Mouse (Mus musculus) hindbrain, embryonic 13.5 days (tissue): ENCODE measurements around the gene Piezo1. TPM values are rescaled to one million over a fixed set of nuclear protein-coding genes. Genes with fewer than 3 reads are reported as not detected.

ENCODE experiments used
- ATAC-seq: fragments of 200-750 bp; cut with Nextera tagmentation; 2 replicates; pipeline ENCODE4 v1.8.0; 2017; ENCODE audit warnings: moderate TSS enrichment; ENCODE audit not compliant: low FRiP score
- H3K27ac ChIP-seq: fragments of 300-500 bp; sonication (generic); 2 replicates; pipeline ENCODE4 v1.5.1; 2015; ENCODE audit warnings: inconsistent platforms, mild to moderate bottlenecking, moderate library complexity
- H3K27me3 ChIP-seq: fragments of 300-500 bp; sonication (generic); 2 replicates; pipeline ENCODE4 v1.6.1; 2015; ENCODE audit warnings: mild to moderate bottlenecking, inconsistent platforms
- H3K36me3 ChIP-seq: fragments of 300-500 bp; sonication (generic); 2 replicates; pipeline ENCODE4 v1.6.1; 2015; ENCODE audit warnings: mild to moderate bottlenecking, inconsistent platforms
- H3K4me1 ChIP-seq: fragments of 300-500 bp; sonication (generic); replicated peaks from 2 replicates; pipeline ENCODE4 v1.6.1; 2015; ENCODE audit warnings: inconsistent platforms
- H3K4me2 ChIP-seq: fragments of 300-500 bp; sonication (generic); 2 replicates; pipeline ENCODE4 v1.6.1; 2015; ENCODE audit warnings: inconsistent platforms, mild to moderate bottlenecking, moderate library complexity
- H3K4me3 ChIP-seq: fragments of 300-500 bp; sonication (generic); 2 replicates; pipeline ENCODE4 v1.5.1; 2015; ENCODE audit warnings: mild to moderate bottlenecking, inconsistent platforms
- H3K9ac ChIP-seq: fragments of 300-500 bp; sonication (generic); 2 replicates; pipeline ENCODE4 v1.6.1; 2015; ENCODE audit warnings: mild to moderate bottlenecking, inconsistent platforms
- H3K9me3 ChIP-seq: fragments of 300-500 bp; sonication (generic); 2 replicates; pipeline ENCODE4 v1.6.1; 2016; ENCODE audit warnings: inconsistent platforms
- WGBS: fragments of 180-500 bp; shearing (Covaris S2); methylation state at CpG from one replicate; pipeline ENCODE4 v1.1.7; 2015; 5-methylcytosine and 5-hydroxymethylcytosine counted together
- microRNA-seq: library from miRNA; unstranded; fragments of <30 nt; microRNA quantifications from one replicate; pipeline ENCODE4, GENCODE M21; 2016
- polyA plus RNA-seq: library from polyadenylated mRNA; unstranded; fragments of >200 nt; fragmentation: Nextera tagmentation; extraction: Ambion mirVana; gene quantifications from 2 replicates; pipeline ENCODE4 v1.2.1, GENCODE M21; 2015

The Piezo1 gene
- polyA plus RNA-seq, 1 experiment from 2014 or later = 3.2 TPM

DNA sequence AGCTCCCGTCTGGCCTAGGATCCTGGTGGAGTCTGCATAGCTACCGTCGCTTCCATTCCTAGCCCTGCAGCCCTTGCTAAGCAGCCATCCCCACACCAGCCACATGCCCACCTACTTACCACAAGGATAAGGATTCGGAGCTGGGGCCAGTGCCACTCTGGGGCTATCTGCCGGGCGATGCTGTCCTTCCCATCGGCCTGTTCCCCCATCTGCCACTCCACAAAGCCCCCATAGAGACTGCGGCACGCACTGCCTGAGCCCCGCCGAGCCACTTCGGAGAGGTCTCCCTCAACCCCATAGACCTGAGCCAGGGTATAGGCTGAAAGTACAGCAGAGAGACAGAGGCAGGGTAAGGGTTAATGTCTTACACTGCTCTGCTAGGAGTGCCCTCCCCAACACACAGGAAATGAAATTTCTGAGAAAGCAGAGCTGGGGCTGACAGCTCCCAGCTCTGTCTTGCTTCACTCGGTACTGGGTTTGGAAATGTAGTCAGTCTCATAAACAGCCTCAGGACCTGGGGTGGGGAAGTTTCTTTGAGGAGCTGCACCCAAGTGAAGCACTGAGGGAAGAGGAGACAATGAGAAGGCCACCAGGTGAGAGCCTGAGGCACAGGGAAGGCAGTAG is 113.3 kb downstream of the Piezo1 start:
- Histone ChIP-seq H3K27ac (no peak overlapping the region), H3K4me3 (no peak overlapping the region), H3K27me3 (peaks cover 6% of the 10 kb centered on the region), H3K9ac (no peak overlapping the region), H3K9me3 (no peaks in the 10 kb centered on the region; the same call in 1 of the 2 replicates), H3K4me1 (peaks cover 19% of the 10 kb centered on the region), H3K4me2 (no peak overlapping the region), H3K36me3 (peaks cover 68% of the 10 kb centered on the region)
- 92% methylated on average over 13 of the region's 13 CpGs for WGBS
- ATAC-seq = no peak

DNA sequence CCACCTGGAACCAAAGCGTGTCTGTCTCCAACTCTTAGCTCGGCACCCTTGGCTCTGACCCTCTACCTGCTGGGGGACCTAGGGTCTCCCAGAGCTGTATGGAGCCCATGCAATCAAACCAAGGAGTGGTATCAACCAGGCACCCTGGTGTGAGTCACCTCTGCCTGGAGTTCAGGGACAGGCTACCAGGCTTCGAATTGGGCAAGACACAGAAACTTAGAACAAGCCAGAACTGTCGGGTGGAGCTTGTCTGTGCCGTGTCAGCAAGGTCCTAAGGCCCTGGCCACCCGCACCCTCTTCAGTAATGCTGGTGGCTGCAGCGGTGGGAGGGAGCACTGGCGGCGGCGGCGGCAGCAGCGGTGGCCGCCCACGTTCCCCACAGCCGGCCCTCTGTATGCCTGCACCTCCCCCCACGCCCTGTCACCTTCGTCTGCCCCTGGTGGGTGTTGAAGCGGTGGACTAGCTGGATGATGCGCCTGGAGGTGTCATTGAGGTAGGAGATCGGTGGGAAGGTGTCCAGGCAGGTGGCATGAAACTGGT is 114.5 kb downstream of the Piezo1 start:
- Histone ChIP-seq H3K27ac (no peak overlapping the region), H3K27me3 (peaks cover 15% of the 10 kb centered on the region), H3K9me3 (no peaks in the 10 kb centered on the region; the same call in 1 of the 2 replicates), H3K4me2 (no peak overlapping the region), H3K4me1 (peaks cover 19% of the 10 kb centered on the region), H3K36me3 (peaks cover 68% of the 10 kb centered on the region), H3K4me3 (no peak overlapping the region), H3K9ac (no peak overlapping the region)
- 86% methylated on average over 20 of the region's 20 CpGs for WGBS
- ATAC-seq = no peak

DNA sequence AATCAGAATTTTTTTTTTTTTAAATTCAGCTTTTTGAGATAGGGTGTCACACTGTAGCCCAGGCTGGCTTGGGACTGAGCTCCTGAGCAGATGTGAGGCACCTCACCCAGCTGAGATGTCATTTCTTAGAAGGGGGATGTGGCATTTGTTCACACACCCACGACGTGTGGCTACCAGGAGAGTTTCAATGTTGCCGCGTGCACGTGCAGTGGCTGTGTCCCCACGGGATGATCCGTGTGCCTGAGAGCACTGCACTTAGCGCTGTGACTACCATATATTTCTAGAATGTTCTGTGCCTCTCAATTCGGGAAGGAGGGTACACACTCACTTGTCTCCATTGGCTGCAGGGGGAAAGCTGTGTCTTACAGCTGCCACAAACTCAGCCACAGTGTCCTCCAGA is 115.0 kb downstream of the Piezo1 start:
- no peak overlapping the region for H3K4me2 ChIP-seq
- no peak for ATAC-seq
- H3K27ac ChIP-seq = no peak overlapping the region
- no peak overlapping the region for H3K9ac ChIP-seq
- peaks cover 17% of the 10 kb centered on the region for H3K4me1 ChIP-seq
- H3K27me3 ChIP-seq = peaks cover 19% of the 10 kb centered on the region
- H3K4me3 ChIP-seq = no peak overlapping the region
- WGBS = 94% methylated on average over 9 of the region's 9 CpGs
- H3K36me3 ChIP-seq = peaks cover 68% of the 10 kb centered on the region
- no peaks in the 10 kb centered on the region; the same call in 1 of the 2 replicates for H3K9me3 ChIP-seq

DNA sequence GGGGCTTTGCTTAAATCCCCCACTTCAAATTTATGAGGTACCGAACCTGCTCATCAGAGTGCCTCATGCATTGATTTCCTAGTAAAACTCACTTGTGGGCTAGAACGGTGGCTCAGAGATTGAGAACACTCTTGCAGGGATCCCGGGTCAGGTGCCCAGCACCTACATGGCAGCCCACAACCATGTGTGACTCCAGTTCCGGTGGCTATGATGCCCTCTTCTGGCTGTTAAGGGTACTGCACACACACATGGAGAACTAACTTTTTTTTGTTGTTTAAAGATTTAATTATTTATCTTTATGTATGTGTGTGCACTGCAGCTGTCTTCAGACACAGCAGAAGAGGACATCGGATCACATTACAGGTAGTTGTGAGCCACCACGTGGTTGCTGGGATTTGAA is 115.8 kb downstream of the Piezo1 start:
- 90% methylated on average over 6 of the region's 6 CpGs for WGBS
- H3K36me3 ChIP-seq = peaks cover 68% of the 10 kb centered on the region

DNA sequence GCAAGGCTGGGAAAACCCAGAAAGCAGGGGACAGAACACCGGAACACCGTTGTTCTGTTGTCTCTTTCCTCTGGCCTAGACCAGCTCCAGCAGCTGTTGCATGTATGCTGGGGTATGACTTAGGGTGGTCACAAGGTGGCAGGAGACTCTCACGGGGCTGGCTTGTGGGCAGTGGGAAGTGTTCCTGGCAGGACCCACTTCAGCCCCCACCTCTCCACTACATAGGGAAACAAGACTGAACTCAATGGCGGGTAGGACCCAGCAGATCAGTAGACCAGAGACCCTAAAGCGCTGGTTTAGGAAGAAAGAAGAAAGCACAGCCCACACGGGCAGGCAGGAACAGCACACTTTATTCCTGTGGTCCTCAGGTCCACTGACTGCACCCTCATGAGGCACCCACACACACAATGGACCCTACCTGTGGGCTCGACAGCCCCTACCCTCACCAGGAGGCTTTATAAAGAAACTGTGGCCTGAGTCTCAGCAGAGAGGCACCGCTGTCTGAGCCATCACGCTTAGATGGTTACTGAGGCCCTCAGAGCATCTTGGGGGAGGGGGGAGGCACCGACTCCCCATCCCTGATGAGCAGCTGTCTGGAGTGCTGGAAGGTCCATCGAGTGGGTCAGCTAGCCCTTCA is 117.7 kb downstream of the Piezo1 start:
- peak; percentile 40; the same call in 1 of the 2 replicates for ATAC-seq
- Histone ChIP-seq H3K4me3 (no peak overlapping the region), H3K9ac (no peak overlapping the region), H3K9me3 (no peaks in the 10 kb centered on the region; the same call in 1 of the 2 replicates), H3K36me3 (peaks cover 52% of the 10 kb centered on the region), H3K4me1 (peaks cover 17% of the 10 kb centered on the region), H3K4me2 (no peak overlapping the region; the same call in 1 of the 2 replicates), H3K27me3 (peaks cover 19% of the 10 kb centered on the region), H3K27ac (no peak overlapping the region)
- 69% methylated on average over 11 of the region's 11 CpGs for WGBS

More for the DNA sequence above, 115.8 kb downstream of the Piezo1 start:
- no peak for ATAC-seq
- H3K4me3 ChIP-seq = no peak overlapping the region
- peaks cover 17% of the 10 kb centered on the region for H3K4me1 ChIP-seq
- no peak overlapping the region for H3K9ac ChIP-seq
- no peak overlapping the region for H3K27ac ChIP-seq
- H3K4me2 ChIP-seq = no peak overlapping the region
- H3K27me3 ChIP-seq = peaks cover 19% of the 10 kb centered on the region
- H3K9me3 ChIP-seq = no peaks in the 10 kb centered on the region; the same call in 1 of the 2 replicates

DNA sequence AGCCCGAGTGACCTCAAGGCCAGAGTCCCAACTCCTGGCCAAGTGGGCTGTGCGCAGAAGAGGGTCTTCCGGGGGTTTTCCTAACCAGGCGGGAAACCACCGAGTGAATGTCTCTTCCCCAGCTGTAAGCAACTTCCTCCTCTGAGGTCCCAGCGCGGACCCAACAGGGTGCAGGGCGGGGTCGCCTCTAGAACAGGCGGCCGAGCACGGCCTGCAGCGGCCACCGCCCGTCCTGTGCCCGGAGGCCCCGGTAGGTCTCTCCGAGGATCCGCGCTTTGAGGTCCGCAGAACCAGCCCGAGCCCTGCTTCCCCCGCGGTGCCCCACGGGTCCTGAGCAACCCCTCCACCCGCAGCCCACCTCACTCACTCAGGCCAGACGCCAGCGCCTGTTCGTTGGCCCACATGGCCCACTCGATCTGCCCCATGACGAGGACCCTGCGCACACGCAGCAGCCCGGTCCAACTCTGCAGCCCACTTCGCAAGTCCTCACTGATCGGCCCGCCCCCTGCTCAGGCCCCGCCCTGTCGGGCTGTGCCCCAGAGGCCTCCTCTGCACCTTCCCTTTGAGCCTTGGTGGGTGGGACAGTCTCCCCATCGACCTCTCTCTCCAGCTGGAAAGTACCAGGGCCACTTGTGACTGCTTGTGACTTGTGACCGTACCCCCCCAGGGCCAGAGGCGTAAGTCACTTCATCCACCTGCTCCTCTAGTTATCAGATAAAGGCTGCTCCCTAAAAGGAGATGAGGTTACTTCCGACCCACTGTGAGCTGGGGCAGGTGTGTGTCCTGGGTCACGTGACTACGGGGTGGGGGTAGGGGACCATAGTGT is 118.5 kb downstream of the Piezo1 start, which contains the start of gene Cyba:
TSS of gene Cyba (minus strand) at position 488 of the 826 bp plus-strand sequence.
- peak within 1 kb of the TSS; percentile 3 for H3K27ac ChIP-seq
- no peaks in the 10 kb centered on the region; the same call in 1 of the 2 replicates for H3K9me3 ChIP-seq
- peak within 1 kb of the TSS; percentile 59 for H3K4me2 ChIP-seq
- H3K9ac ChIP-seq = peak within 1 kb of the TSS; percentile 65
- WGBS = 5% methylated on average over 45 of the region's 45 CpGs
- H3K4me3 ChIP-seq = peak within 1 kb of the TSS; percentile 37
- peaks cover 45% of the 10 kb centered on the region for H3K36me3 ChIP-seq
- H3K4me1 ChIP-seq = peaks cover 17% of the 10 kb centered on the region
- peaks cover 19% of the 10 kb centered on the region for H3K27me3 ChIP-seq
- peak; percentile 79 for ATAC-seq

Small RNAs within 50 kb of the gene (microRNA-seq; reads per million reads assigned to microRNA genes)
- not detected for gene Gm24366

Other genes starting within 250 kb of the Piezo1 start
- not detected in 2 replicates for gene Trhr2, start 190.6 kb downstream of the Piezo1 start, polyA plus RNA-seq
- gene Zc3h18, start 174.7 kb downstream of the Piezo1 start, polyA plus RNA-seq = 38.0 and 38.5 TPM in 2 replicates
- 0.28 TPM in 1 of 2 replicates, not detected in the other for gene Il17c, start 129.3 kb downstream of the Piezo1 start, polyA plus RNA-seq
- gene Cyba, start 118.4 kb downstream of the Piezo1 start, polyA plus RNA-seq = 42.7 and 46.2 TPM in 2 replicates
- 44.7 and 48.2 TPM in 2 replicates for gene Mvd, start 107.9 kb downstream of the Piezo1 start, polyA plus RNA-seq
- not detected in 2 replicates for gene Snai3, start 90.6 kb downstream of the Piezo1 start, polyA plus RNA-seq
- gene Rnf166, start 75.3 kb downstream of the Piezo1 start, polyA plus RNA-seq = 37.1 and 37.9 TPM in 2 replicates
- 69.2 and 69.6 TPM in 2 replicates for gene Ctu2, start 75.2 kb downstream of the Piezo1 start, polyA plus RNA-seq
- gene Cdt1, start 16.7 kb upstream of the Piezo1 start, polyA plus RNA-seq = 9.9 and 10.4 TPM in 2 replicates
- gene Aprt, start 25.6 kb upstream of the Piezo1 start, polyA plus RNA-seq = 153 and 157 TPM in 2 replicates
- 5.4 and 6.1 TPM in 2 replicates for gene Galns, start 60.1 kb upstream of the Piezo1 start, polyA plus RNA-seq
- gene Trappc2l, start 60.3 kb upstream of the Piezo1 start, polyA plus RNA-seq = 98.9 and 101 TPM in 2 replicates
- gene Pabpn1l, start 71.4 kb upstream of the Piezo1 start, polyA plus RNA-seq = not detected in 2 replicates
- 27.2 and 30.2 TPM in 2 replicates for gene Cbfa2t3, start 147.8 kb upstream of the Piezo1 start, polyA plus RNA-seq
- gene Acsf3, start 224.2 kb upstream of the Piezo1 start, polyA plus RNA-seq = 16.2 and 17.4 TPM in 2 replicates